Mouse (Mus musculus) left cerebral cortex, adult 9 months (tissue): Measurements from ENCODE around the gene Edc4.
A peak's percentile ranks its signal among the peaks of the same experiment; 100 is the strongest.

ENCODE experiments used
- DNase-seq, 2 experiments: peaks; one replicate each; pipeline ENCODE4 v3.0.0; 2022; ENCODE audit warnings: low spot score in 2 of 2

Gene Edc4

DNA sequence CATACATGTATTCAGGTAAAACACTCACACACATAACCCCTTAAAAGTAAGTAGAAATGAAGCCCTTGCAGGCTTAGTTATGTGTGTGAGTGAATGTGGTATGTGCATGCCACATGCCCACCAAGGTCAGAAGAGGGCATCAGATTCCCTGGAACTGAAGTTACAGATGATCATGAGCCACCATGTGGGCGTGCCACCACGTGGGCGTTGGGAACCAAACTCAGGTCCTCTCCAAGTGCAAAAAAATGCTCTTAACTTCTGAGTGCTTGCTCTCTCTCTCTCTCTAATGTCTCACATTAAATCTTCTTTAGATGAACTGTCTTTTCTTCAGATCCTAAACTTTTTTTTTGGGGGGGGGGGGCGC is 57.6 kb downstream of the Edc4 start, which contains the start of gene Psmb10:
Psmb10 (minus strand) TSS at position 139 of the 364 bp plus-strand sequence.
- DNase-seq = peak in 1 of 2 experiments; percentile 40

DNA sequence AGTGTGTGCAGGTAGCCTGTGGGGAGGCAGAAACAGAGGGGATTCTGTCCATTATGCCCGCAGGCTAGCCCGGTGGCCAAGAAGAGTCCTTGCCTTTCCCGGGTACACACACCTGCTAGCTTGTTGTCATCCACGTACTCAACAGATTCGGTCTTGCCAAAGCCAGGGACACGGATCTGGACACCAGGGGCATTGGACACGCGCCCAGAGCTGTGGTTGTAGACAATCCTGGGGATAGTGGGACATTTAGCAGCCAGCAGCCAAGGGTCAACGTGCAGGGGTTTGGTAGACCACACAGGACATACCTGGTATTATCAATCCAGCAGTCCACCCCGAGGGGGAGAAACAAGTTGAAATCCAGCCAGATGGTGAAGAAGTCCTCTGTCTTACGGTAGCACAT is 61.3 kb downstream of the Edc4 start:
- DNase-seq = no peak

DNA sequence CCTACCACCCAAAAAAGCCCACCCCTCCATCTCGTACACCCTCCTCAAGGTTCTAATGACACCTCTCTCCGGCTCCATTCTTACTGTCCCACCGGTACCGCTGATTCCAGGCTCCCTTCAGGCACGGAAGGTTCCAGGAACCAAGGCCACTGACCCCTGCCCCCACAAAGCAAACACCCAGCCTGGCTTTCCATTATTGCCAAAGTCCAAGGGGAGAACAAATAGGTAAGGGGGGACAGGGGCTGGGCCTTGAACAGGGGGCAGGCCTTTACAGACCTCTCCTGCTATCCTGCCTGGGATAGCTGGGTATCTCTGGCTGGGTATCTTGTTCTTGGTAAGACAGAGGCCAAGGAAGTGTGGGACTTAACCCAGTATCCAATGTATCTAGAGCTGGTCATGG is 61.9 kb downstream of the Edc4 start:
- no peak for DNase-seq

DNA sequence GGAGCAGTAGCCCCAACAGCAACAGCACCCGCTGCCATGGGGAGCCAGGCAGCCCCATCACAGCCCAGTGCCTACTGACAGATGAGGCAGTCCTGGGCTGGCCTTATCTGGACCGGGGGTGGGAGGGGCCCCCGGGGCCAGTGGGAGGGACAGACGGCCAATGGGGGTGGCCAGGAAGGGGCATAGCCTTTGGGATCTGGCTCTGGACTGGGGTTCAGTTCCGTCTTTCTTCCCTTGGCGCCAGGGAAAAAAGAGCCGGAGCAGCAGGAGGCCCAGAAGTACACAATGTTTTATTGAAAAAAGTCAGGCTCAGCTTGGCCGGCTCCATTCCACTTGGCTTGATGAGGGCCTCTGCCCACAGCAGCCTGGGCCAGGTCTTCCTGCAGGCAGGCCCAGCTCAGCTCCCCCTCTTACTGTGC is 62.6 kb downstream of the Edc4 start, which contains the start of gene Lcat:
Lcat (minus strand) TSS at position 62 of the 419 bp plus-strand sequence.
- peak in 1 of 2 experiments; percentile 46 for DNase-seq
